Mouse (Mus musculus) ES-E14 (cell line): ENCODE measurements around the gene Htra2.

Experiments
- MAFK ChIP-seq: IDR thresholded peaks from 2 replicates; pipeline ENCODE4 v1.6.1; 2014; ENCODE audit warnings: mild to moderate bottlenecking, low read depth, low read length, inconsistent platforms; ENCODE audit not compliant: insufficient read depth
- ZC3H11A ChIP-seq: IDR thresholded peaks from 2 replicates; pipeline ENCODE4 v1.6.1; 2012; ENCODE audit warnings: low read depth, mild to moderate bottlenecking, inconsistent platforms, low read length, borderline replicate concordance

DNA sequence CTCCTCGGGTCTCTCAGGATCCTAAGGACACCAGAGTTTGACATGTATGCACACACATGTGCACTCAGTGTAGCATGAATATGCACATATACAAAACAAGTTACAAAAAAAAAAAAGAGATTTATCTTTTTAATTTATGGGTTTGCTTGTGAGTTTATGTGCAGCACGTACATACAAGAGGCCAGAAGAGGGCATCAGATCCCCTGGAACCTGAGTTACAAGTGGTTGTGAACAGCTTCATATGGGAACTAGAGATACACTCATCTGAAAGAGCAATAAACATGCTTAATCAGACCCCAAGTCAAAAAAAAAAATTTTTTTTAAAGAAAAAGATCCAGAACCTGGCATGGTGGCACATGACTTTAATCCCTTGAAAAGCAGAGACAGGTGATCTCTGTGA lies 19.9 kb upstream of the Htra2 start:
- TF ChIP-seq ZC3H11A (no peak), MAFK (no peak)
